Mouse (Mus musculus): Measurements from ENCODE around the gene Slc25a29. TPM values are rescaled to one million over a fixed set of nuclear protein-coding genes. Genes with fewer than 3 reads are reported as not detected.

Gene Slc25a29
- total RNA-seq, 2 experiments from 2014 or later = 2.9 TPM

DNA sequence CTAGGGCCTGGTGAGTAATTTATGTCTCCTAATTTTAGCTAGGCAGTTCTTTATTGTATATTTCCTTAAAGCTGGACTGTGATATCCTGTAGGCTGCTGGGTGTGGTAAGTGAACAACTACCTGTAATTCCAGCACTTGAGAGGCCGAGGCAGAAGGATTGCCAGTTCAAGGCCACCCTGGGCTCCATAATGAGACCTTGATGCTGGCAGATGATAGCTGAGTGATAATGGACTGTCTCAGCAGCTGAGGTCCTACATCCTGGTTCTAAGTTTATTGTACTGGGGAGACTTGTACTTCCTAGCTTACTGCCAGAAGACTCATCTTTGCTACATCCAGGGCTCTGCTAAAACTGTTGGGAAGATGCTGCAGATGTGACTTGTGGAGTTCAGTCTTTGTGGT, 25.9 kb downstream of the Slc25a29 start:
- no peak for ATAC-seq (replicated peaks; ENCODE audit: poor library complexity, severe bottlenecking)

DNA sequence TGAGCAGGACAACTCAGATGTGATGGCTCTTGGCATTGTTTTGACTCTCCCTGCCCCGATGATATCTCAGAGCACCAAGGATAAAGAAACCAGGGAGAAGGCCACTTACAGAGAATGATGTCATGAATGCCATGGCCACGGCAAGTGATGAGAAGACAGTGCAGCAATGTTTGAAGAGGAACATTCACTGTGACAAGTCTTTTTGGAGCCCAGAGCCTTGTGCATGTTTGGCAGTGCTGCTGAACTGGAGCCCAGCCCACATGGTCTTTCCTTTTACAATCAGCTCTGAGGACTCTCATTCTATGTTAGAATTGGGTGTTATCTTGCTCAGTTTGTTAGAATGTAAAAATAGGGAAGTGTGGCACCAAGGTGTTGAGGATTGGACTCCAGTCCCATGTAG, 27.2 kb downstream of the Slc25a29 start:
- ATAC-seq (replicated peaks; ENCODE audit: poor library complexity, severe bottlenecking) = no peak

DNA sequence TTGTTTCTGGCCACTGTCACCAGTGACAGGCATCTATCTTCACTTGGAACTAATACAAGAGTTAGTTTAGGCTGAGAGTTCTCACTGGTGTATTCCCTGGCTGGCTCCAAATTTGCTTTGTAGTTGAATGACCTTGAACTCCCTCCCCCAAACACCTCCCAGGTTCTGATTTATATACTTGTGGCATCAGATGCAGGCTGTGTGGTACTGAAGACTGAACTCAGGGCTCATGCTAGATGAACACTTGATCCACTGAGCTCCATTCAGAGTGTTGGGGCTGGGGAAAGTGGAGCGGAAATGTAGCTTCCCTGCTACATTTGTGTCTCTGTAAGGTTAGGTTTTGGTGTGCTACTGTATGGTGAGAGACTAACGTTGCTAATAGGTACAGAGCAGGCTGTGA, 31.3 kb downstream of the Slc25a29 start:
- no peak for ATAC-seq (replicated peaks; ENCODE audit: poor library complexity, severe bottlenecking)

DNA sequence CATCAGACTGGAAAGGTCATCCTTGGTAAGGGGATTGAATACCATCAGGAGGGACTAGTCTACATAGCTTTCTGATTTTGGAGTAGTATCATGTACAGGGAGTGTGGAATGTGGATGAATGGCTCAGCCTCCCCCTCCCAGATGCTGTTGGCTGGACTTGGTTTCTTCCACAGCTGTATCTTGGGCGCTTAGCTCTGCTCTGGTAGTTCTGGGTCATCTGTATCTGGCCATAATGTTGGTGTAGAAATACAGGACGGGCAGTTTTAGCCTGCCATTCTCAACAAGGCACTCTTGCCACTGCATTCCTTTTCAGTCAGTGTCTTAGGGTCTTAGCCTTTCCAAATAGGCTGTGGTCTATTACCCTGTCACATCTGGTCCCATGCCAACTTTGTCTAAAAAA, 34.1 kb downstream of the Slc25a29 start:
- 0 out of 2 replicates have a peak, but pooled peaks have one; percentile 5 for ATAC-seq (replicated peaks; ENCODE audit: poor library complexity, severe bottlenecking)

DNA sequence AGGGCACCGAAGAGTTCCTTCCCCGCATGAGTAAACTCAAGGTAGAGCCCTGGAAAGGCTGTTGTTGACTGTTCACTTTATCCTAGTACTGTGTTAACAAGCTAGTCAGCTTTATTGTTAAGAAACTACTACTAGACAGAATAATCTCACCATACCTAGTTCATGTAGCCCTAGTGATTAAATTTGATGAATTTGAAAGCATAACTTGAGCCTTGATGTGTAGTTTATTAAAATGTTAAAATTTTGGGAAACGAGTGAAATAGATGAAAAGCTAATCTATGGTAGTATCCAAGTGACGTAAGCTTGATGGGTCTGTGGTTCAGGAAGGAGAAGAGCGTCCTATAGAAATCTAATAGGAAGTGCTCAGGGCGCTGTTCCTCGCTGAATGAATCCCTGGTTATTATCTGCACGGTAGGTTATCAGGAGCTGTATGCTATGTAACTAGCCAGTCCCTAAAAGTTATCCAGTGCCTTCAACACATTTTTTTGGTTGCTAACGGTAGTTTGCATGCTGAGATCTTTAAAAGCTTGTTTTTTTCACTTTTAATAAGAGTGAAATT, 40.6 kb downstream of the Slc25a29 start:
- ATAC-seq (replicated peaks; ENCODE audit: poor library complexity, severe bottlenecking) = 0 out of 2 replicates have a peak, but pooled peaks have one; percentile 14

DNA sequence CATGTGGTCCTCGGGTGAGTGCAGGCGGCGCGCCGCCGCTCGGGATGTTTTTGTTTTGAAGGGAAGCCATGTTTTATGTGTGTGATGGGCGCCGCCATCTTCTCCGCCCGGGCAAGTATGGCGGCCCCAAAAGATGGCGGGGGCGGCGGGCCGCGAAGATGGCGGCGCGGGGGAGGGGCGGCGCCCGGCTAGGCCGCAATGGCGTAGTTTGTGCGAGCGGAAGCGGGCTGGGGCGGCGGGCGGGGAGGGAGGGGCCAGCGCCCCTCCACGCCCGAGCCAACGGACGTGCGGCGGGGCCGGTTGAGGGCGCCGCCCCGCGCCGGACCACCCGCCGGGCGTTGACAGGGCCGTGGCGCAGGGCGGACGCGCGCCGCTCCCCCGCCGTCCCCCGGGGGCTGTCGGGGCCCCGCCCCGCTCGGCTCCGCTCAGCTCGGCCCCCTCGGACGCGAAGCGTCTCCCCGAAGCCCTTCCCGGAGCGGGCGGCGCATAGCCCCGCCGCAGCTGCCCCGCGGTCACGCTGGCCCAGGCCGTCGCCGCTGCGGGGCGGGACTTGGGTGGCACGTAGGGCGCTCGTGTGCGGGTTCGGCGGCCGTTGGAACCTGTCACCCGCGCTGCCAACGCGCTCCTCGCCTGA, 41.5 kb downstream of the Slc25a29 start:
- ATAC-seq (replicated peaks; ENCODE audit: poor library complexity, severe bottlenecking) = peak; percentile 30

DNA sequence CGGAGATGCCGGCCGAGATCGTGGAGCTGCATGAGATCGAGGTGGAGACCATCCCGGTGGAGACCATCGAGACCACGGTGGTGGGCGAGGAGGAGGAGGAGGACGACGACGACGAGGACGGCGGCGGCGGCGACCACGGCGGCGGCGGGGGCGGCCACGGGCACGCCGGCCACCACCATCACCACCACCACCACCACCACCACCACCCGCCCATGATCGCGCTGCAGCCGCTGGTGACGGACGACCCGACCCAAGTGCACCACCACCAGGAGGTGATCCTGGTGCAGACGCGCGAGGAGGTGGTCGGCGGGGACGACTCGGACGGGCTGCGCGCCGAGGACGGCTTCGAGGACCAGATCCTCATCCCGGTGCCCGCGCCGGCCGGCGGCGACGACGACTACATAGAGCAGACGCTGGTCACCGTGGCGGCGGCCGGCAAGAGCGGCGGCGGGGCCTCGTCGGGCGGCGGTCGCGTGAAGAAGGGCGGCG, 42.2 kb downstream of the Slc25a29 start:
- ATAC-seq (replicated peaks; ENCODE audit: poor library complexity, severe bottlenecking) = no peak

DNA sequence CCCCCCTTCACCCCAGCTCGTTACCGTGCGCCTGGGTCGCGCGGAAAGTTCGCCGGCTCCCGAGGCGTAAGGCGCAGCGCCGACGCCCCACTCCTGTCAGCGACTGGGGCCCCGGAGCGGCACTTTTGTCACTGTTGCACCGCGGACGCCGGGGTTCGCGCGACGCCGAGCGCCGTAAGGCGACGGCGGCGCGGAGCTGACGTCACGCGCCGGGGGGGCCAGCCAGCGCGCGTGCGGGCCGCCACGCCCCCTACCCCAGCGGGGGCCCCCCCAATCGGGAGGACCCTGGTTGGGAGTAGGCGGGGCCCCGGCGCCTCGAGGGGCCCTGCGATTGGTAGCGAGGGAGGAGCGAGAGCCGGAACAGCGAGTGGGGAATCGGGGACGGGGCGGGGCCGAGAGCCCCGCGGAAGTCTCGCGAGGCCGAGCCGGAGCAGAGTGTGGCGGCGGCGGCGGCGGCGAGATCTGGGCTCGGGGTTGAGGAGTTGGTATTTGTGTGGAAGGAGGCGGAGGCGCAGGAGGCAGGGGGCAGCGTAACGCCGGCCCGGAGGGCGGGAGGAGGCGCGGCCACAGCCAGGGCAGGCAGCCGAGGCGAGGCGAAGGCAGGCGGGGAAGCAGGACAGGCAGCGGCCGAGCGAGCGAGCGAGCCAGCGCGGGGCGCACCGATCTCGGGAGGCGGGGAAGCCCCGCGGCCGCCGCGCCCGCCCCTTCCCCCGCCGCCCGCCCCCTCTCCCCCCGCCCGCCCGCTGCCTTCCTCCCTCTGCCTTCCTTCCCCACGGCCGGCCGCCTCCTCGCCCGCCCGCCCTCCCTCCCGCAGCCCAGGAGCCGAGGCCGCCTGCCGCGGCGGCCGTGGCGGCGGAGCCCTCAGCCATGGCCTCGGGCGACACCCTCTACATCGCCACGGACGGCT, 42.9 kb downstream of the Slc25a29 start, which contains the start of gene Yy1:
Gene Yy1 (plus strand): TSS at position 428 of the 907 bp plus-strand sequence.
- peak; percentile 78 for ATAC-seq (replicated peaks; ENCODE audit: poor library complexity, severe bottlenecking)

DNA sequence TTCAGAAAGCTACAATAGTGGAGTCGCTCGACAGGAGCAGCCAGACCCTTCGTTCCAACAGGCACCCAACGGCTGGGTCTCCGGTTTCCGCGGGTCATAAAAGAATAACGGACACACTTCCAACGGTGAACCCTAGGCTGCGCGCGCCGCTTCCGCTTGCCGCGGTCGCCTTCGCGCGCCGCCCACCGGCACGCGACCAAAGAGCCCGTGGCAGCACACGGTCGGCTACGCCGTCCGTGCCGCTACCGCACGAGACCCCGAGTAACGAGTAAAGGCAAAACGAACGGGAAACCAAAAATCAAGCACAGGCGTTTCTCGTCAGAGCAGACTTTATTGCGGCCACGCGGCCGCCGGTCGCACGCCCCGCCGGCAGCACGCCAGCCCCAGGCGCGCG, 43.5 kb downstream of the Slc25a29 start:
- peak; percentile 39 for ATAC-seq (replicated peaks; ENCODE audit: poor library complexity, severe bottlenecking)

DNA sequence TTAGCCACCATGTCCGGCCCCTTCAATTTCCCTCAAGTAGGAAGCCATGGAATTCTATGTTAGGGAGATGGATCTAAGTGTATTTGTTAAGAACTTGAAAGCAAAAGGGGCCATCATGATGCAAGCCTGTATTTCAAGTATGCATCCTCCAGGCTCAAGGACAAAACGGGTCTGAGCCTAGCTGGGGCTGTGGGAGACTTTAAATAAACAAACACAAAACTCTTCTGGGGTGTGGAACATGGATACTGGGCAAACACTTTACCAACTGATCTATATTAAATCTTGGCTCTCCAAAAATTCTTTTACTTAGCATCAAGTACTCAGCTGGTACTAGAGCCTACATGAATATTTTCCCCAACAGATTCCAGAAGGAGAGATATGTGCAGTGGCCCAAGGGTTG, 48.4 kb downstream of the Slc25a29 start:
- ATAC-seq (replicated peaks; ENCODE audit: poor library complexity, severe bottlenecking) = no peak

DNA sequence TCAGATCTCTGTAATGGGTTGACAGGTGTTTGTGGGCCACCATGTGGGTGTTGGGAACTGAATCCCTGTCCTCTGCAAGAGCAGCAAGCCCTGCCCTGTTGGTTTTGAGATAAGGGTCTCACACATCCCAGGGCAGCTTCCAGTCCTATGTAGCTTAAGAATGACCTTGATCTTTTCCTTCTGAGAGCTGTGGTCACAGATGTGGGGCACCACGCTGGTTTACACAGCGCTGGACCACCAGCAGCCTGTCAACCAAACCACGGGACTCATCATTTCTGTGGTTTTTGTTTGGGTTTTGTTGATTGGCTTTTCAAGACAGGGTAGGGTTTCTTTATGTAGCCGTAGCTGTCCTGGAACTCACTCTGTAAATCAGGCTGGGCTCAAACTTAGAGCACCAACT, 50.5 kb downstream of the Slc25a29 start:
- ATAC-seq (replicated peaks; ENCODE audit: poor library complexity, severe bottlenecking) = no peak

DNA sequence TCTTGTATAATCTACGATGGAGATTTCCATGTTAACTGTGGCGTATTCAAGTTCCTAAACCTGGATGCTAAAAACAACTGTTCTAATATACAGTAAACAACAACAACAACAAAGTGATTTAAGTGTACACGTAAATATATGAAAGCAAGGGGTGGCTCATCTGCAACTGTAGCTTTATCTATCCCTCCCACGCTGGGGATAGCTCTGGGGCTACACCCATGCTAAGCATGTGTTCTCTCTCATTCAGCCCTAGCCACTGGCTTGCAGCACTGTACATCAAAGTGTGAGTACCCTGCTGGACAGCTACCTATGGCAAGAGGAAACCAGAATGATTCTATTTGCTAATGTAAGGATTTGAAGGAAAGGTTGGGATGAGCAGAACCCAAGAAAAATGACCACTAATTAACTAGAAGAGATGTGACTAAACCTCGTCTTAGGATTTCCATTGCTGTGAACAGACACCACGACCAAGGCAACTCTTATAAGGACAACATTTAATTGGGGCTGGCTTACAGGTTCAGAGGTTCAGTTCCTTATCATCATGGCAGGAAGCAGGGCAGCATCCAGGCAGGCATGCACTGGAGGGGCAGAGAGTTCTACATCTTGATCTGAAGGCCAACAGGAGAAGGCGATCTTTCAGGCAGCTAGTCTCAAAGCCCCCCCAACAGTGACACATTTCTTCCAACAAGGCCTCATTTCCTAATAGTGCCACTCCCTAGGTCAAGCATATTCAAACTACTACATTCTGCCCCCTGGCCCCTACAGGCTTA, 55.4 kb downstream of the Slc25a29 start:
- no peak for ATAC-seq (replicated peaks; ENCODE audit: poor library complexity, severe bottlenecking)

Other genes with a start within 250 kb of the Slc25a29 start
- gene Degs2, start 133.6 kb downstream of the Slc25a29 start, total RNA-seq (2014; fragmentation: Nextera tagmentation) = not detected in 2 replicates
- gene Degs2, start 133.6 kb downstream of the Slc25a29 start, total RNA-seq (2017) = 1.3 and 2.3 TPM in 2 replicates
- 61.2 and 69.7 TPM in 2 replicates for gene Yy1, start 42.9 kb downstream of the Slc25a29 start, total RNA-seq (2014; fragmentation: Nextera tagmentation)
- gene Yy1, start 42.9 kb downstream of the Slc25a29 start, total RNA-seq (2017) = 54.0 and 54.6 TPM in 2 replicates
- 8.6 and 10.8 TPM in 2 replicates for gene Slc25a47, start 163 bp upstream of the Slc25a29 start, total RNA-seq (2014; fragmentation: Nextera tagmentation)
- 2.4 and 5.2 TPM in 2 replicates for gene Slc25a47, start 163 bp upstream of the Slc25a29 start, total RNA-seq (2017)
- gene Wdr25, start 57.7 kb upstream of the Slc25a29 start, total RNA-seq (2014; fragmentation: Nextera tagmentation) = 7.9 and 16.6 TPM in 2 replicates
- 3.4 and 8.1 TPM in 2 replicates for gene Wdr25, start 57.7 kb upstream of the Slc25a29 start, total RNA-seq (2017)
- 27.5 and 42.9 TPM in 2 replicates for gene Wars, start 58.3 kb upstream of the Slc25a29 start, total RNA-seq (2014; fragmentation: Nextera tagmentation)
- gene Wars, start 58.3 kb upstream of the Slc25a29 start, total RNA-seq (2017) = 65.5 and 69.5 TPM in 2 replicates
- 0.47 TPM in 1 of 2 replicates, not detected in the other for gene Begain, start 232.3 kb upstream of the Slc25a29 start, total RNA-seq (2014; fragmentation: Nextera tagmentation)
- gene Begain, start 232.3 kb upstream of the Slc25a29 start, total RNA-seq (2017) = not detected in 2 replicates

Measured in granulocyte monocyte progenitor cell, adult 5-6 weeks (primary cell).